Mouse (Mus musculus) layer of hippocampus, adult 9-11 months (tissue): ENCODE measurements at regions not wholly inside any gene's neighbourhood (a gene's known extent, or its start where the extent isn't known, plus 50 kb on each side); places are given as distances from the start of the nearest gene placed in this dataset.

Source experiments
- DNase-seq: peaks from one replicate; pipeline ENCODE4 v3.0.0; 2022

DNA sequence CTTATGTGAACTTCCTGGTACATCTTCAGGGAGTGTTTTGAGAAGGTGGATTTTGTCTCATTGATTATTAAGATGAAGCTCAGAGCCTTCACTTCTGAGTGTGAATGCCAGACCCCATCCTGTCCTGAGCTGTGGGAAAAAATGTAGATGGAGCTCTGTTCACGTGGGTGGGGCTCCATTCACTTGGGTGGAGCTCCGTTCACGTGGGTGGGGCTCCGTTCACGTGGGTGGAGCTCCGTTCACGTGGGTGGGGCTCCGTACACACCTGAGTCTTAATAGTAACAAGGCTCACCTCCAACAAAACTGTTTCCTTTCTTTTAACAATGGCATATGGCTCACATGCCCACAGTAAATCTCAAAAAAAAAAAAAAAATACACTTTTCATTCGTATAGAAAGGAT lies 94.1 kb upstream of the Sox5 start:
- DNase-seq, result no peak

DNA sequence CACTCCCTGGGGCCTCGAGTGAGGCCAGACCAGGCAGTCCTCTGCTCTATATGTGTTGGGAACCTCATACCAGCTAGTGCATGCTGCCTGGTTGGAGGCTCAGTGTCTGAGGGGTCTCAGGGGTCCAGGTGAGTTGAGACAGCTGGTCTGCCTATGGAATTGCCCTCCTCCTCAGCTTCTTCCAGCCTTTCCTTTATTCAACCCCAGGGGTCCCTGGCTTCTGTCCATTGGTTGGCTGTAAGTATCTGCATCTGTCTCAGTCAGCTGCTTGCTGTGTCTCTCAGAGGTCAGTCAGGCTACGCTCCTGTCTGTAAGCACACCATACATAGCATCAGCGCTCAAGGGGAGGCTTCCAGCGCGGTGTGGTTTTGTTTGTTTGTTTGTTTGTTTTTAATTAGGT lies 92.5 kb upstream of the Sox5 start:
- no peak for DNase-seq

DNA sequence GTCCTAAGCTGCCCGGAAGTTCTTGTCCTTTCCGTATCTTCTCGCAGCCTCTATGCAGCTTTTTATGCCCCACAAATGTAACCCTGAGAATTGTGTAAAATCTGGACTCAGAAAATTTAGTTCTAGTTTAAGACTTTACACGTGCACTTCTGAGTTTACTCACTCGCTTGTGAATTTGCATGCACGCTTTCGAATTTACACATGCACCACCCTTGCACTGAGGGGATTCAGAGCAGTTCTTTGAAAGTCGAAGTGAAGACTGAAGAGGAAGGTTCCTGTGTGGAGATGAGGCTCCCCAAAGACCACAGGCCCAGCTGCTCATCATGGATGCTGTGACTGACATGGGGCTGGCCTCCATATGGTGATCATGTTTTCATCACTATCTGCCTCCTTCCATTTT lies 89.2 kb upstream of the Sox5 start:
- DNase-seq, result no peak

DNA sequence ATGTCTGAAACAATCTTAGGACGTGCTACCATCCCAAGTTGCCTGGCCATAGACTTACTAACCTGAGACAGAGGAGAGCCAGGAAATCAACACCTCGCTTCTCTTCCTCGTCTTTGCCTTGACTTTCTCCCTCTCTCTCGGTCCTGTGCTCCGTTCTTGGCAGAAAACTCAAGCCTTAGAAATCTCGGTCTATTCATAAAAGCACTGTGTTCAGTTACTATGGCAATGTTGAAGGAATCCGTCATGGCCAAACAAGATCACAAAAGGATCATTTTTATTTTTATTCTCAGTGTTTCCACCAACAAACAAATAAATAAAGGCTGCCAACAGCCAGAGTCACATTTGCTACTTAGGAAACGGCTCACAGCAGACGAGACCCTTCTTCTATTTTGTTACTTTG lies 85.6 kb upstream of the Sox5 start:
- no peak for DNase-seq

DNA sequence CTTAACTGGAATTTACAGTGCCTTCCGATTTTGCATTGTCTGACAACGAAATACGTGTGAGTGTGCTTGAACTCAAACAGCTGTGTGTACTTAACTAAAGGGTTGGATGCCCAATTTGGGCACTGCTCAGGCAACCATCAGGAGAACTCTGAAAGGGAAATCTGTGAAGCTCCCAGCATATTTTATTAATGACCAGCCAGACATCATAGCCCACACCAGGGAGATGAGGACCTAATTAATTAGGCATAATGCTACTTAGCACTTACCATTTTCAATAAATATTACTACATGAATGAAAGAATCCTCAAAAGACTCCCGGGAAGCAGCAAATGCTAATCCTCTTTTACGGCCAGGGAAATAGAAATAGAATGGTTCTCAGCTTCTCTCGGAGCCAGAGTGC lies 82.2 kb upstream of the Sox5 start:
- no peak for DNase-seq

DNA sequence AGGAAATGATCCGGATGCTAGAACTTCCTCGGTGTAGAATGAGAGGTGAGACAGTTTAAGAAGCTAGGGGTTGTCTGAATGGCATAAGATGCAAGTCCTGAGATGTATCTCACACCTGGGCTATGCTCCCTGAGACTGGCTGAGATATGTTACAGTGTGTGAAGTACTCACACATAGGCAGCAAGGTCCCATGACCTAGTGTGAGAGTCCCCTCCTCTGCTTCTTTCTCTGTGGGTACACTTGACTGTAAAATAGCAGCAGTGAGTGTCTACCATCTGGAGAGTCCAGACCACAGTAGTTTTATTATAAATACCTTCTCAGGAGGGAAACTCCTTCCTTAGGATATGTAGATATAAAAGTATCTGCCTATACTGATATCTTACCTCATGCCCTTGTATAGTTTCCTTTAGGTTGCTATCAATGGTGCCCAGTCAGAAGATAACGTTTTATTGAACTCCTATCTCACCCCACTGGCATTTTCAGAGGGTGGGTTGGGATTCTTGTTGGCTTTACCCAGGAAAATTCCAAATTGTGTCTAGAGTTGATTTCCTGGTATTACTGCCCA lies 81.7 kb upstream of the Sox5 start:
- no peak for DNase-seq

DNA sequence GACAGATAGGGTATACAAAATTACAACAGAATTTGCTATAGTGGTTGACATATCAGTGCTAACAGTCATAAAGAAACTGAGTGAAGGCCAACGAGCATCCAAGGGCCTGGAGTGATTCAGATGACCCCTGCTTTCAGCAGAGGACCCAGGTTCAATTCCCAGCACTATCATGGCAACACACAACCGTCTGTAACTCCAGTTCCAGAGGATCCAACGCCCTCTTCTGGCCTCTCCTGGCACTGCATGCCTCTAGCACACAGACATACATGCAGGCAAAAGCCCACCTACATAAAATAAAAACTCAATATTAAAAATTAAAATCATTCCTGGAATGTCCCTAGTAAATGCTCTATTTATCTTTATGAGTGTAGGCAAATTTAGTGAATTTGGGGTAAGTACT lies 59.7 kb upstream of the Sox5 start:
- DNase-seq, result no peak

DNA sequence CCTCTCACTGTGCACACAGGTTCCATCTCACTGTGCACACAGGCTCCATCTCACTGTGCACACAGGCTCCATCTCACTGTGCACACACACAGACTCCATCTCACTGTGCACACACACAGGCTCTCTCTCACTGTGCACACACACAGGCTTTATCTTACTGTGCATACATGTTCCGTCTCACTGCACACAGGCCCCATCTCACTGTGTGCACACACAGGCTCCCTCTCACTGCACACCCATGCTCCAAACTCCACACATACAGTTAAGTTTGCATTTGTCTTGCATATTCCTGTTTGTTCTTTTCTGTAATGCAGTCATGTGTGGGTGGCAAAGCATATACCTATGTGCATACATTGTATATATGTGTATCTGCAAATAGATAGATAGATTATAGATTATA lies 57.6 kb upstream of the Sox5 start:
- no peak for DNase-seq

DNA sequence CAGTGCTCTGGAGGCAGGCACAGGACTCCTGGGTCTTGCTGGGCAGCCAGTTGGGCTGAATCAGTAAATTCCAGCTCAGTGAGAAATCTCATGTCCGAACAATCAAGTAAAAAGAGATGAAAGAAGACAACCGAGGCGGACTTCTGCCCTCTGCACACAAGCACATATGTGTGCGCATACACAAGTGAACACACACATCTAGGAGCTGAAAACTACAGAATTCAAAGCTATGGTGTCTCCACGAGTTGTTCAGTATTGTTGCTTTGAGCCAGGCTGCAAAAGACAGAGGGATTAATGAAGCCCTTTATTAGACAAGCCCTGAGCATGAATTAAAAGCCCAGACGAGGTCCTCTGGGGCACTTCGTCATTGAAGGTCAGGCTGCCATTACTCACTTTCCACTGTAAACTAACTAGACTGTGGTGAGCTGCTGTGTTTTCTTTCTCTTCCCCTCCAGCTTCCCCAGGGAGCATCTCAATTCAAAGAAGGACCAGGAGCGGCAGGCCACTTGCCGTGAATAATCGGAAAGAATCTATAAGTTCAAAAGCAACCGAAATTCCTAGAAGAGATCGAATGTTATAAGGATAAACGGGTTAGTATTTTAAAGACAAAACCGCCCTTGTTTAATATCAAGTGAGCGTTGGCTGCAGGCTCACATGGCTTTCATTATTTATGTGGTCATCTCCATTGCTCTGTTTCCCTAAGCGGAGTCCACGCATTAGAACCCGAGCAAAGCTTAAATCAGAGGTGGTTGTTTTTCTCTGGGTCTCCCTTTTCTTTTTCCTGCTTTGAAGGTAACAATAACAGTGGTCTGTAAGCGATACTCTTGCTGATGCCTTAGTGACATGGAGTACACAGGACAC lies 52.8 kb upstream of the Sox5 start:
- no peak for DNase-seq
